Mouse (Mus musculus): ENCODE data around the gene Chchd3.

DNA sequence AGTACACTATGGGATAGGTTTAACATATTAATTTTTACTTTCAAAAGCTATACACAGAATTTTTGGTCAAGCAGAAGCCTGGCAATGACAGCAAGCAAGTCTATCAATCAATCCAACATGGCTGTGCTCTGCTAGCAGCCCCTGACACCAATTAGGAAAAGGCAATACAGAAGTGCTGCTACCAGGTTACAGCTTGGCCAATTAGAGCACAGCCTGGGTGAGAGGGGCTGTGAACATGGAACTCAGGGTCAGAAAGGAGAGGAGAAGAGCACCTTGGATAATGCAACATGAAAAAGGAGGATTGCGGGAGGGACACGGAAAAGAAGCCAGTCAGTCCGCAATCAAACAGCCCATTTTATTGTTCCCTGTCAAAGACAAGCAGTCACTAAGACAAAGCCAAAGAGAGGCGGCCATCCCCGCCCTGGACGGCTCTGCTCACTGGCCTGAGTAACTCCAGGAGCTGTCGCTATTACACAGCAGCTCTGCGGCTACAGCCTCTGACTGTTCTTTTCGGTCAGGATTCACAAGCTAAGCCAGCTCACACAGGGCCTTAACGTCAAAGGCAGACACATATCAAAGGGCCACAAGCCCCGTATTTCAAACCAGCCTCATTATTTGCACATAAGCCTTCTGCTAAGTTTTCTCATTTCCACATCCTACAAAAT lies 128.8 kb downstream of the Chchd3 start:
- TF ChIP-seq CTCF (conservative IDR thresholded peaks at IDR 0.05; ENCODE audit: low read length) (no peak), POU5F1 (IDR thresholded peaks at IDR 0.05; ENCODE audit: borderline replicate concordance, low read length) (no peak)
